Mouse (Mus musculus) thymus, postnatal 0 days (tissue): ENCODE results near the gene Ppil2. TPM values are rescaled to one million over a fixed set of nuclear protein-coding genes. Genes with fewer than 3 reads are reported as not detected.

Experiments used
- DNase-seq: peaks from one replicate; pipeline ENCODE4 v3.0.0-alpha.2; 2015; ENCODE audit warnings: low spot score
- microRNA counts: library from miRNA; unstranded; fragments of <30 nt; microRNA quantifications from one replicate; lab custom pipeline; 2015
- microRNA-seq: library from miRNA; unstranded; fragments of <30 nt; microRNA quantifications from one replicate; pipeline ENCODE4, GENCODE M21; 2016; ENCODE audit warnings: borderline number of aligned reads
- polyA plus RNA-seq: library from polyadenylated mRNA; unstranded; fragments of >200 nt; fragmentation: Nextera tagmentation; extraction: Ambion mirVana; gene quantifications from 2 replicates; pipeline ENCODE4 v1.2.1, GENCODE M21; 2015

Ppil2 gene
- polyA plus RNA-seq, 1 experiment from 2014 or later, result 150 TPM

DNA sequence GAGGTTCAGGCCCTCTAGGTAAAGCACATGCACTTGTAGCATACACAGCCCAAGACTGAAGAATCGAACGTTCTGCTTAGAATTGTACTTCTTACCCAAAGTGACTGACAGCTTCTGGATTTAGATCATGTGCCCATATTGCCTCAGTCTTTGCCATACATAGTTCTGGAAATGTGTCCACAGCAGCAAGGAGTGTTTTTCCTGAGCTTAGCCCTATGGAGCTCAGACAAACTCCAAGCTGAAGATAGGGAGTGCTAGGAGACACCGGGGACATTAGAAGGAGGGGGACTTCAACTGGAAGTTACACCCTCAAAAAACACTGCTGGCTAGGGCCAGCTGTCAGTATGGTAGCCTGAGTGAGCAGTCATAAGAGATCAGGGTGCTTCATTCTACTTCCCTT lies 70.3 kb downstream of the Ppil2 start:
- no peak for DNase-seq

MicroRNA genes within 50 kb of the gene (microRNA counts, 519-probe panel; counts per million panel counts)
- 6,538 counts per million, percentile 92 among the panel's probes with 10 or more counts for microRNA mmu-miR-130b (lab: Ali Mortazavi, UCI)
- microRNA mmu-miR-301b (lab: Ali Mortazavi, UCI), result 473 counts per million, percentile 71 among the panel's probes with 10 or more counts

Small RNA genes lying within 50 kb of the gene (microRNA-seq; reads per million reads assigned to microRNA genes)
- gene Mir130b (13,751 reads per million, percentile 95 among the genes with 10 or more reads in this experiment), gene Mir301b (141 reads per million, percentile 50 among the genes with 10 or more reads in this experiment)

Other genes starting within 250 kb of the Ppil2 start
- 0.62 and 0.64 TPM in 2 replicates for gene Igll1, start 247.3 kb downstream of the Ppil2 start, polyA plus RNA-seq
- 53.2 and 59.6 TPM in 2 replicates for gene Top3b, start 240.5 kb downstream of the Ppil2 start, polyA plus RNA-seq
- gene Vpreb1, start 240.4 kb downstream of the Ppil2 start, polyA plus RNA-seq, result 6.3 and 7.3 TPM in 2 replicates
- 18.1 and 19.8 TPM in 2 replicates for gene Ppm1f, start 214.8 kb downstream of the Ppil2 start, polyA plus RNA-seq
- gene Mapk1, start 127.9 kb downstream of the Ppil2 start, polyA plus RNA-seq, result 180 and 190 TPM in 2 replicates
- 10.2 and 12.2 TPM in 2 replicates for gene Ypel1, start 41.6 kb downstream of the Ppil2 start, polyA plus RNA-seq
- 56.5 and 61.3 TPM in 2 replicates for gene 2610318N02Rik, start 13.9 kb upstream of the Ppil2 start, polyA plus RNA-seq
- 74.2 and 113 TPM in 2 replicates for gene Sdf2l1, start 21.1 kb upstream of the Ppil2 start, polyA plus RNA-seq
- gene Ydjc, start 33.4 kb upstream of the Ppil2 start, polyA plus RNA-seq, result 17.2 and 18.7 TPM in 2 replicates
- 0.73 and 1.3 TPM in 2 replicates for gene Ccdc116, start 36.0 kb upstream of the Ppil2 start, polyA plus RNA-seq
- 420 and 454 TPM in 2 replicates for gene Ube2l3, start 91.4 kb upstream of the Ppil2 start, polyA plus RNA-seq
- gene Rimbp3, start 97.3 kb upstream of the Ppil2 start, polyA plus RNA-seq, result 0.30 and 0.48 TPM in 2 replicates
- gene Hic2, start 122.3 kb upstream of the Ppil2 start, polyA plus RNA-seq, result 1.5 and 2.2 TPM in 2 replicates
- 33.3 and 50.5 TPM in 2 replicates for gene Tmem191c, start 164.8 kb upstream of the Ppil2 start, polyA plus RNA-seq
- 0.15 and 0.30 TPM in 2 replicates for gene Serpind1, start 220.1 kb upstream of the Ppil2 start, polyA plus RNA-seq